Mouse (Mus musculus) forebrain, embryonic 16.5 days (tissue): ENCODE measurements at regions not wholly inside any gene's neighbourhood (a gene's known extent, or its start where the extent isn't known, plus 50 kb on each side); places are given as distances from the start of the nearest gene placed in this dataset.
A peak's percentile ranks its signal among the peaks of the same experiment; 100 is the strongest.

Experiments
- ATAC-seq: fragments of 200-750 bp; cut with Nextera tagmentation; 2 replicates; pipeline ENCODE4 v1.8.0; 2017; ENCODE audit warnings: mild to moderate bottlenecking, moderate library complexity
- H3K27ac ChIP-seq: fragments of 300-500 bp; sonication (generic); 2 replicates; pipeline ENCODE4 v1.5.1; 2014; ENCODE audit warnings: low read length, control low read depth
- H3K27me3 ChIP-seq: fragments of 300-500 bp; sonication (generic); replicated peaks from 2 replicates; pipeline ENCODE4 v1.6.1; 2014; ENCODE audit warnings: low read length; ENCODE audit not compliant: control insufficient read depth, insufficient read depth
- H3K36me3 ChIP-seq: fragments of 300-500 bp; sonication (generic); 2 replicates; pipeline ENCODE4 v1.6.1; 2014; ENCODE audit not compliant: control insufficient read depth, insufficient read depth
- H3K4me1 ChIP-seq: fragments of 300-500 bp; sonication (generic); replicated peaks from 2 replicates; pipeline ENCODE4 v1.6.1; 2014; ENCODE audit warnings: low read length; ENCODE audit not compliant: control insufficient read depth, insufficient read depth
- H3K4me2 ChIP-seq: fragments of 300-500 bp; sonication (generic); 2 replicates; pipeline ENCODE4 v1.6.1; 2014; ENCODE audit warnings: mild to moderate bottlenecking, low read length, control low read depth
- H3K4me3 ChIP-seq: fragments of 300-500 bp; sonication (generic); replicated peaks from 2 replicates; pipeline ENCODE4 v1.5.1; 2014; ENCODE audit warnings: mild to moderate bottlenecking, low read length, control low read depth
- H3K9ac ChIP-seq: fragments of 300-500 bp; sonication (generic); replicated peaks from 2 replicates; pipeline ENCODE4 v1.6.1; 2014; ENCODE audit warnings: low read depth, low read length, control low read depth
- H3K9me3 ChIP-seq: fragments of 300-500 bp; sonication (generic); 2 replicates; pipeline ENCODE4 v1.6.1; 2016; ENCODE audit warnings: low read length; ENCODE audit not compliant: control insufficient read depth
- WGBS: fragments of 180-500 bp; shearing (Covaris S2); extraction: QIAGEN DNeasy Blood & Tissue Kit; methylation state at CpG from one replicate; pipeline ENCODE4 v1.1.7; 2014; 5-methylcytosine and 5-hydroxymethylcytosine counted together

- H3K9ac ChIP-seq, result no peak overlapping the region
- H3K4me1 ChIP-seq, result no peaks in the 10 kb centered on the region
- ATAC-seq, result no peak
- H3K4me3 ChIP-seq, result no peak overlapping the region
- WGBS, result 84% methylated on average over 11 of the region's 11 CpGs
- no peaks in the 10 kb centered on the region for H3K9me3 ChIP-seq
- no peaks in the 10 kb centered on the region for H3K36me3 ChIP-seq
- no peaks in the 10 kb centered on the region for H3K27me3 ChIP-seq
- H3K4me2 ChIP-seq, result no peak overlapping the region
- H3K27ac ChIP-seq, result no peak overlapping the region
These were observed 150.0 kb downstream of the Zfp36l2 start for GRCm38 (mm10) chr17:84037580-84038304.

DNA sequence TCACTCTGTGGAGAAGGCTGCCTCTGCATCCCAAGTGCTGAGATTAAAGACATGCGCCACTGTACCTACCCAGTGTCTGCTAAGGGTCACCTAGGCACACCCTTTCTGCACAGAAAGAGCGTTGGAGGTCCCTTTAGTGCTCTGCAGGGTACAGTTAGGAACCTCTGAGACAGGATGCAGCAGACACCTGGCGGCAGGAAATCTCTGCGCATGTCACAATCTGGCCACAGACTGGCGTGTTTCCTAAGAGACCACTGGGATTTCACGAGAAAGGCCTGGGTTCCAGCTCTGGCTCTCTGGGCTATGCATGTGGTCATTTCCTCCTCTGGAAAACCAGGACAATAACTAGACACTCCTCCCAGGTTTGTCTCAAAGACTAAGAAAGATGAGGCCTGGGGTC, 151.7 kb downstream of the Zfp36l2 start:
- no peaks in the 10 kb centered on the region for H3K9me3 ChIP-seq
- WGBS, result 89% methylated on average over 6 of the region's 6 CpGs
- no peak for ATAC-seq
- H3K4me3 ChIP-seq, result no peak overlapping the region
- no peaks in the 10 kb centered on the region for H3K36me3 ChIP-seq
- no peak overlapping the region for H3K9ac ChIP-seq
- no peaks in the 10 kb centered on the region for H3K4me1 ChIP-seq
- H3K4me2 ChIP-seq, result no peak overlapping the region
- H3K27ac ChIP-seq, result no peak overlapping the region
- H3K27me3 ChIP-seq, result no peaks in the 10 kb centered on the region

DNA sequence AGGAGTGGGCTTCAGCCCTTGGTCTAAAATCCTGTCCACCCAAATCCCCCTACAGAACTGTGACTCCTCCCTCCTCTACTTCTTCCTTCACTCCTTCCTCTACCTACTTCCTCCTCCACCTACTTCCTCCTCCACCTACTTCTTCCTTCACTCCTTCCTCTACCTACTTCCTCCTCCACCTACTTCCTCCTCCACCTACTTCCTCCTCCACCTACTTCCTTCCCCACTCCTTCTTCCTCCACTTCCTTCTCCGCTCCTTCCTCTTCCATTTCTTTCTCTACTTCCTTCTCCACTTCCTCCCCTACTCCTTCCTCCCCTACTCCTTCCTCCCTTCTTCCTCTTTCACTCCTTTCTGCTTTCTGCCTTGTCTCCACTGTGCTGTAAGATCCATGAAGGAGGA, 152.9 kb downstream of the Zfp36l2 start:
- ATAC-seq, result no peak
- Histone ChIP-seq H3K27me3 (no peaks in the 10 kb centered on the region), H3K9ac (no peak overlapping the region), H3K27ac (no peak overlapping the region), H3K4me3 (no peak overlapping the region), H3K9me3 (no peaks in the 10 kb centered on the region), H3K36me3 (no peaks in the 10 kb centered on the region), H3K4me2 (no peak overlapping the region), H3K4me1 (no peaks in the 10 kb centered on the region)
- WGBS, result 96% methylated on average over 1 of the region's 1 CpGs

DNA sequence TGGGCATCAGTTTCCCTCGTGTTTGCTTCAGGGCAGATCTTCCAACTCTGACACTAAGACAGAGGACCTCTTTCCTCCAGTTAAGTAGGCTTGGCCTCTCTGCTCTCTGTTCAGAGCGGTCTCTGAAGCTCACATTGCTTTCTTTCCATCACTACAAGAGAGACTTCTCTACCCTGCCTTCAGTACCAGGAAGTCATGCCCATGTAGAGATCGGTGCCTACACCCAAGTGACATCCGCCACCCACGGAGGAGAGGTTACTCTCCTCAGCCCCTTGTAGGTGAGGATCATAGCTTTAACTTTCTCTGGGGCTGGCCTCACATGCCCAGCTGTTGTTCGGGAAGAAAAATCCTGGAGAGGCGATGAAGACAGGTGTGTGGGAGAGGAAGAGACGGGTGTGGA, 155.3 kb downstream of the Zfp36l2 start:
- H3K4me1 ChIP-seq, result peaks cover 8% of the 10 kb centered on the region
- H3K9me3 ChIP-seq, result no peaks in the 10 kb centered on the region
- whole genome bisulfite sequencing, result 95% methylated on average over 8 of the region's 8 CpGs
- H3K27ac ChIP-seq, result no peak overlapping the region
- no peaks in the 10 kb centered on the region for H3K36me3 ChIP-seq
- H3K9ac ChIP-seq, result no peak overlapping the region
- H3K27me3 ChIP-seq, result no peaks in the 10 kb centered on the region
- H3K4me3 ChIP-seq, result no peak overlapping the region
- H3K4me2 ChIP-seq, result no peak overlapping the region
- no peak for ATAC-seq

- Histone ChIP-seq H3K27me3 (0 out of 2 replicates have a peak, but pooled peaks cover 2% of the 10 kb centered on the region), H3K4me1 (peaks cover 8% of the 10 kb centered on the region), H3K4me3 (no peak overlapping the region), H3K9me3 (no peaks in the 10 kb centered on the region), H3K9ac (no peak overlapping the region), H3K36me3 (no peaks in the 10 kb centered on the region), H3K4me2 (no peak overlapping the region), H3K27ac (no peak overlapping the region)
- WGBS, result 90% methylated on average over 4 of the region's 4 CpGs
- no peak for ATAC-seq
These were observed 155.9 kb downstream of the Zfp36l2 start for GRCm38 (mm10) chr17:84031833-84032232.

- peaks cover 8% of the 10 kb centered on the region for H3K4me1 ChIP-seq
- no peak overlapping the region for H3K9ac ChIP-seq
- H3K36me3 ChIP-seq, result no peaks in the 10 kb centered on the region
- no peaks in the 10 kb centered on the region for H3K9me3 ChIP-seq
- ATAC-seq, result no peak
- H3K4me2 ChIP-seq, result no peak overlapping the region
- H3K27ac ChIP-seq, result no peak overlapping the region
- H3K27me3 ChIP-seq, result 0 out of 2 replicates have a peak, but pooled peaks cover 2% of the 10 kb centered on the region
- 91% methylated on average over 6 of the region's 6 CpGs for WGBS
- H3K4me3 ChIP-seq, result no peak overlapping the region
These were observed 156.4 kb downstream of the Zfp36l2 start for GRCm38 (mm10) chr17:84031381-84031780.

- H3K4me1 ChIP-seq, result peaks cover 8% of the 10 kb centered on the region
- H3K36me3 ChIP-seq, result no peaks in the 10 kb centered on the region
- 84% methylated on average over 5 of the region's 5 CpGs for WGBS
- no peak for ATAC-seq
- no peak overlapping the region for H3K4me2 ChIP-seq
- H3K27me3 ChIP-seq, result 0 out of 2 replicates have a peak, but pooled peaks cover 2% of the 10 kb centered on the region
- H3K9me3 ChIP-seq, result no peaks in the 10 kb centered on the region
- H3K27ac ChIP-seq, result no peak overlapping the region
- H3K4me3 ChIP-seq, result no peak overlapping the region
- H3K9ac ChIP-seq, result no peak overlapping the region
These were observed 157.0 kb downstream of the Zfp36l2 start for GRCm38 (mm10) chr17:84030699-84031098.

GRCm38 (mm10) chr17:84028157-84028970, 159.4 kb downstream of the Zfp36l2 start:
- WGBS, result 21% methylated on average over 27 of the region's 27 CpGs
- Histone ChIP-seq H3K9ac (peak overlapping the region; percentile 19; the same call in 1 of the 2 replicates), H3K4me2 (peak overlapping the region; percentile 48), H3K36me3 (no peaks in the 10 kb centered on the region), H3K9me3 (0 out of 2 replicates have a peak, but pooled peaks cover 2% of the 10 kb centered on the region), H3K27ac (no peak overlapping the region), H3K4me1 (peaks cover 8% of the 10 kb centered on the region), H3K4me3 (peak overlapping the region; percentile 23), H3K27me3 (0 out of 2 replicates have a peak, but pooled peaks cover 2% of the 10 kb centered on the region)
- peak; percentile 90 for ATAC-seq

DNA sequence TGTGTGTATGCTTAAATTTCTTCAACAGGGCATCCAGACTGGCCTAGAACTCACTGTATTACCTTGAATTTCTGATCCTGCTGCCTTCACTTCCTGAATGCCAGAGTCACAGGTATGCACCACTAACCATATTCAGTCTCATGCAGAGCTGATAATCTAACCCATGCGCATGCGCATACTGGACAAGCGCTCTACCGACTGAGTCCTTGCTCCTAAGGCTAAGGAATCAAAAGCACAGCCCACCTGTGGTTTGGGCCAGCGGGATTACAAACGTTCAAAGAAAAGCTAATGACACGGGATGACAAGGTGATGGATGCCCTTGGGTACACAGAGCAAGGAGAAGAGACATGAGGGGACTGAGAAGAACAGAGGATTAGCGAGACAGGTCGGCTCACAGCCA, 160.5 kb downstream of the Zfp36l2 start:
- Histone ChIP-seq H3K4me2 (no peak overlapping the region), H3K9me3 (0 out of 2 replicates have a peak, but pooled peaks cover 2% of the 10 kb centered on the region), H3K36me3 (no peaks in the 10 kb centered on the region), H3K4me1 (peaks cover 8% of the 10 kb centered on the region), H3K27ac (no peak overlapping the region), H3K4me3 (no peak overlapping the region), H3K27me3 (0 out of 2 replicates have a peak, but pooled peaks cover 2% of the 10 kb centered on the region), H3K9ac (no peak overlapping the region)
- 72% methylated on average over 9 of the region's 9 CpGs for WGBS
- ATAC-seq, result no peak
